Mouse (Mus musculus) ES-Bruce4 (cell line): ENCODE results near the gene Olfr960. TPM values are rescaled to one million over a fixed set of nuclear protein-coding genes. Genes with fewer than 3 reads are reported as not detected.

Experiments
- H3K27ac ChIP-seq: 2 replicates; pipeline ENCODE4 v1.5.1; 2012; ENCODE audit warnings: low read length, inconsistent platforms; ENCODE audit not compliant: insufficient read depth
- H3K27me3 ChIP-seq: 2 replicates; pipeline ENCODE4 v1.6.1; 2012; ENCODE audit warnings: mild to moderate bottlenecking, low read length, inconsistent platforms; ENCODE audit not compliant: control insufficient read depth, poor library complexity, insufficient read depth, severe bottlenecking
- H3K36me3 ChIP-seq: 2 replicates; pipeline ENCODE4 v1.6.1; 2012; ENCODE audit warnings: inconsistent platforms, mild to moderate bottlenecking, low read length, moderate library complexity; ENCODE audit not compliant: control insufficient read depth, poor library complexity, insufficient read depth, severe bottlenecking
- H3K4me1 ChIP-seq: one replicate; pipeline ENCODE4 v1.8.1; 2011; ENCODE audit warnings: low read length; ENCODE audit not compliant: control insufficient read depth, insufficient read depth
- H3K4me3 ChIP-seq: 2 replicates; pipeline ENCODE4 v1.5.1; 2011; ENCODE audit warnings: low read depth, mild to moderate bottlenecking, low read length
- H3K9ac ChIP-seq: 2 replicates; pipeline ENCODE4 v1.6.1; 2012; ENCODE audit warnings: low read depth, mild to moderate bottlenecking, inconsistent platforms; ENCODE audit not compliant: poor library complexity, severe bottlenecking
- H3K9me3 ChIP-seq: replicated peaks from 2 replicates; pipeline ENCODE4 v1.6.1; 2012; ENCODE audit warnings: mild to moderate bottlenecking, low read length, inconsistent platforms; ENCODE audit not compliant: control insufficient read depth, poor library complexity, insufficient read depth, severe bottlenecking
- CTCF ChIP-seq: IDR thresholded peaks from one replicate; pipeline ENCODE4 v1.8.1; 2011; ENCODE audit warnings: low read depth, low read length
- EP300 ChIP-seq: IDR thresholded peaks from 2 replicates; pipeline ENCODE4 v1.6.1; 2011; ENCODE audit warnings: low read depth, low read length; ENCODE audit not compliant: insufficient read depth
- POLR2A ChIP-seq: IDR thresholded peaks from one replicate; pipeline ENCODE4 v1.8.1; 2011; ENCODE audit warnings: low read length; ENCODE audit not compliant: insufficient read depth
- polyA plus RNA-seq: library from polyadenylated mRNA; stranded (reverse); fragments of >200 nt; gene quantifications from 2 replicates; pipeline ENCODE4 v1.2.4, GENCODE M21; 2011; ENCODE audit warnings: low read depth; ENCODE audit not compliant: missing spikeins, insufficient read depth, insufficient read length

The Olfr960 gene
- polyA plus RNA-seq, 1 experiment = not detected

DNA sequence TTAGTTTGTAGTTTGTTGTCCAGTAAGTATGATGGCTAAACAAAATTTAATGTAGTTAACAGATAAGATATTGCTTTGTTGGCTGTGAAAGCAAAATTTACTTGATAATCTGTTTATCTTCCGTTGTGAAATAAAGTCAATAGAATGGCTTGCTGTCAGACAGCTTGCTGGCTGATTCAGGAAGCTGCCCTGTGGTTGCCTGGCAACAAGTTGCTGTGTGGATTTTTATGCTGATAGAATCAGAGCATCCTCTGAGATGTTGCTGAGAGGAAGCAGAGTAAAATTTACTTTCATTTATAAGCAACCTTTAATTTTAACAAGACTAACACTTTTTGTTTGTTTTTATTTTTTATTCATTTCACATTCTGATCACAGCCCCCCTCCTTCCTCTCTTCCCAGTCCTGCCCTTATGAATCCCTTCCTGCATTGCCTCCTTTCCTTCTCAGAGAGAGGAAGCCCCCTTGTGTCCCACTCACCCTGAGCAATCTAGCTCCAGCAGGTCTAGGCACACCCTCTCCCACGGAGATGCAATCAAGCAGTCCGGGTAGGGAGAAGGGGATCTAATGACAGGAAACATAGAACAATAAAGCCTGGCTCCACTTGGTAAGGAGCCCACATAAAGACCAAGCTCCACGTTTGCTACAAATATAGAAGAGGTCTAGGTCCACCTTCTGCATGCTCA, 12.9 kb downstream of the Olfr960 start:
- no peak overlapping the region for H3K27ac ChIP-seq
- H3K4me3 ChIP-seq = no peak overlapping the region
- H3K27me3 ChIP-seq = no peaks in the 10 kb centered on the region
- no peaks in the 10 kb centered on the region for H3K36me3 ChIP-seq
- no peak for TF ChIP-seq EP300
- TF ChIP-seq POLR2A = no peak
- TF ChIP-seq CTCF = no peak
- no peaks in the 10 kb centered on the region for H3K4me1 ChIP-seq
- no peak overlapping the region for H3K9ac ChIP-seq
- H3K9me3 ChIP-seq = no peaks in the 10 kb centered on the region

- TF ChIP-seq EP300 (no peak), CTCF (no peak), POLR2A (no peak)
- Histone ChIP-seq H3K36me3 (no peaks in the 10 kb centered on the region), H3K4me1 (no peaks in the 10 kb centered on the region), H3K4me3 (no peak within 1 kb of the TSS), H3K9ac (no peak within 1 kb of the TSS), H3K27ac (no peak within 1 kb of the TSS), H3K27me3 (no peaks in the 10 kb centered on the region), H3K9me3 (no peaks in the 10 kb centered on the region)
Measured at GRCm38 (mm10) chr9:39644785-39645184, 23.6 kb downstream of the Olfr960 start, which contains the start of gene Olfr961. Gene Olfr961, plus strand, starts transcription at chr9:39645085.

- H3K27ac ChIP-seq = no peak overlapping the region
- H3K9me3 ChIP-seq = no peaks in the 10 kb centered on the region
- H3K27me3 ChIP-seq = no peaks in the 10 kb centered on the region
- TF ChIP-seq POLR2A = no peak
- TF ChIP-seq EP300 = no peak
- TF ChIP-seq CTCF = no peak
- H3K4me1 ChIP-seq = no peaks in the 10 kb centered on the region
- H3K4me3 ChIP-seq = no peak overlapping the region
- H3K36me3 ChIP-seq = no peaks in the 10 kb centered on the region
- H3K9ac ChIP-seq = no peak overlapping the region
Measured at GRCm38 (mm10) chr9:39647382-39647781, 26.2 kb downstream of the Olfr960 start.

- H3K36me3 ChIP-seq = no peaks in the 10 kb centered on the region
- no peak for TF ChIP-seq CTCF
- TF ChIP-seq POLR2A = no peak
- TF ChIP-seq EP300 = no peak
- no peaks in the 10 kb centered on the region for H3K9me3 ChIP-seq
- H3K4me1 ChIP-seq = no peaks in the 10 kb centered on the region
- no peak overlapping the region for H3K4me3 ChIP-seq
- H3K9ac ChIP-seq = no peak overlapping the region
- H3K27me3 ChIP-seq = no peaks in the 10 kb centered on the region
- no peak overlapping the region for H3K27ac ChIP-seq
Measured at GRCm38 (mm10) chr9:39654756-39655396, 33.7 kb downstream of the Olfr960 start.

- TF ChIP-seq POLR2A (no peak), EP300 (no peak), CTCF (no peak)
- Histone ChIP-seq H3K27ac (no peak within 1 kb of the TSS), H3K27me3 (no peaks in the 10 kb centered on the region), H3K9ac (no peak within 1 kb of the TSS), H3K9me3 (peaks cover 19% of the 10 kb centered on the region), H3K36me3 (no peaks in the 10 kb centered on the region), H3K4me3 (no peak within 1 kb of the TSS), H3K4me1 (no peaks in the 10 kb centered on the region)
Measured at GRCm38 (mm10) chr9:39666905-39667304, 45.7 kb downstream of the Olfr960 start, which contains the start of gene Olfr963. Gene Olfr963, plus strand, starts transcription at chr9:39667205.

DNA sequence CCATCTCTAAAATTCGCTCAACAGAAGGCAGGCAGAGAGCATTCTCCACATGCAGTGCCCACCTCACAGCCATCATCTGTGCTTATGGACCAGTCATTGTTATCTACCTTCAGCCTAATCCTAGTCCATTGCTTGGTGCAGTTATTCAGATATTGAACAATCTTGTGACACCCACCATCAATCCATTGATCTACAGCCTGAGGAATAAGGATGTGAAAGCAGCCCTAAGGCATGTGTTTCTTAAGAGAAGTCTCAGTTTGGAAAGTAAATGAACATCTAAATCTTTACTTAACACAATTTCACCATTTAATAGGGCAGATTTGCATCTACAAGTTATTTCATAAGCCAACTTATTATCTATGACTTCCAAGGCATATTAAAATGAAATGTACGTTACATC, 48.5 kb downstream of the Olfr960 start:
- Histone ChIP-seq H3K4me1 (no peaks in the 10 kb centered on the region), H3K27me3 (no peaks in the 10 kb centered on the region), H3K27ac (no peak overlapping the region), H3K4me3 (no peak overlapping the region), H3K9ac (no peak overlapping the region), H3K9me3 (peaks cover 4% of the 10 kb centered on the region), H3K36me3 (no peaks in the 10 kb centered on the region)
- no peak for TF ChIP-seq EP300
- no peak for TF ChIP-seq POLR2A
- no peak for TF ChIP-seq CTCF

Other genes starting within 250 kb of the Olfr960 start
- gene Olfr951, start 234.0 kb upstream of the Olfr960 start, polyA plus RNA-seq = not detected in 2 replicates
- not detected in 2 replicates for gene Olfr952, start 194.2 kb upstream of the Olfr960 start, polyA plus RNA-seq
- gene Olfr954, start 164.7 kb upstream of the Olfr960 start, polyA plus RNA-seq = not detected in 2 replicates
- not detected in 2 replicates for gene Olfr955, start 149.4 kb upstream of the Olfr960 start, polyA plus RNA-seq
- not detected in 2 replicates for gene Olfr44, start 127.4 kb upstream of the Olfr960 start, polyA plus RNA-seq
- gene Olfr957, start 105.6 kb upstream of the Olfr960 start, polyA plus RNA-seq = not detected in 2 replicates
- not detected in 2 replicates for gene Olfr958, start 67.3 kb upstream of the Olfr960 start, polyA plus RNA-seq
- gene Olfr959, start 45.8 kb upstream of the Olfr960 start, polyA plus RNA-seq = not detected in 2 replicates
- 1.5 and 2.0 TPM in 2 replicates for gene AW551984, start 17.0 kb upstream of the Olfr960 start, polyA plus RNA-seq
- not detected in 2 replicates for gene Olfr148, start 10.7 kb upstream of the Olfr960 start, polyA plus RNA-seq
- not detected in 2 replicates for gene Olfr961, start 23.7 kb downstream of the Olfr960 start, polyA plus RNA-seq
- gene Olfr963, start 45.8 kb downstream of the Olfr960 start, polyA plus RNA-seq = not detected in 2 replicates
- not detected in 2 replicates for gene Olfr149, start 85.7 kb downstream of the Olfr960 start, polyA plus RNA-seq
- not detected in 2 replicates for gene Olfr965, start 90.0 kb downstream of the Olfr960 start, polyA plus RNA-seq
- gene Olfr150, start 109.6 kb downstream of the Olfr960 start, polyA plus RNA-seq = not detected in 2 replicates
- gene Olfr967, start 124.9 kb downstream of the Olfr960 start, polyA plus RNA-seq = not detected in 2 replicates
- not detected in 2 replicates for gene Olfr968, start 161.9 kb downstream of the Olfr960 start, polyA plus RNA-seq
- not detected in 2 replicates for gene Olfr969, start 169.6 kb downstream of the Olfr960 start, polyA plus RNA-seq
- gene Olfr970, start 187.5 kb downstream of the Olfr960 start, polyA plus RNA-seq = not detected in 2 replicates
- gene Olfr971, start 215.5 kb downstream of the Olfr960 start, polyA plus RNA-seq = not detected in 2 replicates
- gene Olfr972, start 245.0 kb downstream of the Olfr960 start, polyA plus RNA-seq = not detected in 2 replicates